Mouse (Mus musculus) forebrain, embryonic 13.5 days (tissue): Measurements from ENCODE around the gene Creg2. TPM values are rescaled to one million over a fixed set of nuclear protein-coding genes. Genes with fewer than 3 reads are reported as not detected.

Source experiments
- polyA plus RNA-seq: library from polyadenylated mRNA; unstranded; fragments of >200 nt; fragmentation: Nextera tagmentation; extraction: Ambion mirVana; gene quantifications from 2 replicates; pipeline ENCODE4 v1.2.1, GENCODE M21; 2015

Creg2 gene
- polyA plus RNA-seq, 1 experiment from 2014 or later = 0.56 TPM

Other genes starting within 250 kb of the Creg2 start
- gene Tbc1d8, start 172.7 kb downstream of the Creg2 start, polyA plus RNA-seq = 6.1 and 6.9 TPM in 2 replicates
- 15.9 and 17.2 TPM in 2 replicates for gene Cnot11, start 116.5 kb downstream of the Creg2 start, polyA plus RNA-seq
- gene Rnf149, start 74.1 kb downstream of the Creg2 start, polyA plus RNA-seq = 20.0 and 20.7 TPM in 2 replicates
- 0.18 and 0.20 TPM in 2 replicates for gene Rfx8, start 69.5 kb upstream of the Creg2 start, polyA plus RNA-seq
- gene Gm3646, start 153.9 kb upstream of the Creg2 start, polyA plus RNA-seq = not detected in 2 replicates
- 49.9 and 50.0 TPM in 2 replicates for gene Map4k4, start 249.4 kb upstream of the Creg2 start, polyA plus RNA-seq